Mouse (Mus musculus): Measurements from ENCODE around the gene Carnmt1. TPM values are rescaled to one million over a fixed set of nuclear protein-coding genes. Genes with fewer than 3 reads are reported as not detected.

The Carnmt1 gene
- polyA plus RNA-seq, 1 experiment from 2014 or later: 24.0 TPM

- WGBS: 24% methylated on average over 2 of the region's 2 CpGs
These were observed 31.0 kb upstream of the Carnmt1 start for GRCm38 (mm10) chr19:18639552-18639951.

DNA sequence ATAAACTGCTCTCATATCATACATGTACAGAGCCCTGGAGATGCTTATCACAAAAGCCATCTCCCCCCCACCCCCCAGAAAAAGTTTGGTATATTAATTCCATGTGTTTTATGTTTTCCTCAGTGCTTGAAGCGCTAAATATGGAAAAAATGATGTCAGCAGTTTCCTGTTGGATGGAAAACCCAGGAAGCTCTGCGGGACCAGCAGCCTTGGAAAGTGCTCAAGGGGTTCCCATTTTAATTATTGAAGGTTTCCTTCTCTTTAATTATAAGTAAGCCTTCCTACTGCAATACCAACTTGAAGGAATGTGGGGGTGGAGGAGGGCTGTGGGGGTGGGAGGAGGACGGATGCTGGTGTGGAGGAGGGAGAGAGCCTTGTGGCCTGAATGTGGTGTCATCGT is 29.6 kb upstream of the Carnmt1 start:
- Histone ChIP-seq H3K4me1 (ENCODE audit: insufficient read depth, low read length) (peaks cover 5% of the 10 kb centered on the region; the same call in 1 of the 2 replicates), H3K27ac (ENCODE audit: low read length) (no peak overlapping the region), H3K27me3 (ENCODE audit: insufficient read depth, low read length) (no peaks in the 10 kb centered on the region), H3K4me3 (ENCODE audit: low read length) (no peak overlapping the region), H3K9me3 (ENCODE audit: low read length) (no peaks in the 10 kb centered on the region), H3K9ac (replicated peaks; ENCODE audit: low read length) (no peak overlapping the region), H3K4me2 (replicated peaks; ENCODE audit: low read depth, low read length) (no peak overlapping the region), H3K36me3 (ENCODE audit: insufficient read depth, low read length) (no peaks in the 10 kb centered on the region)
- peak; percentile 26; the same call in 1 of the 2 replicates for ATAC-seq (ENCODE audit: low FRiP score, low TSS enrichment)
- 50% methylated on average over 4 of the region's 4 CpGs for WGBS

More at GRCm38 (mm10) chr19:18639552-18639951, 31.0 kb upstream of the Carnmt1 start:
- Histone ChIP-seq H3K36me3 (ENCODE audit: insufficient read depth, low read length) (no peaks in the 10 kb centered on the region), H3K4me3 (ENCODE audit: low read length) (no peak overlapping the region), H3K4me1 (ENCODE audit: insufficient read depth, low read length) (peaks cover 5% of the 10 kb centered on the region; the same call in 1 of the 2 replicates), H3K27ac (ENCODE audit: low read length) (no peak overlapping the region), H3K9ac (replicated peaks; ENCODE audit: low read length) (no peak overlapping the region), H3K9me3 (ENCODE audit: low read length) (no peaks in the 10 kb centered on the region), H3K4me2 (replicated peaks; ENCODE audit: low read depth, low read length) (no peak overlapping the region), H3K27me3 (ENCODE audit: insufficient read depth, low read length) (no peaks in the 10 kb centered on the region)
- no peak for ATAC-seq (ENCODE audit: low FRiP score, low TSS enrichment)

DNA sequence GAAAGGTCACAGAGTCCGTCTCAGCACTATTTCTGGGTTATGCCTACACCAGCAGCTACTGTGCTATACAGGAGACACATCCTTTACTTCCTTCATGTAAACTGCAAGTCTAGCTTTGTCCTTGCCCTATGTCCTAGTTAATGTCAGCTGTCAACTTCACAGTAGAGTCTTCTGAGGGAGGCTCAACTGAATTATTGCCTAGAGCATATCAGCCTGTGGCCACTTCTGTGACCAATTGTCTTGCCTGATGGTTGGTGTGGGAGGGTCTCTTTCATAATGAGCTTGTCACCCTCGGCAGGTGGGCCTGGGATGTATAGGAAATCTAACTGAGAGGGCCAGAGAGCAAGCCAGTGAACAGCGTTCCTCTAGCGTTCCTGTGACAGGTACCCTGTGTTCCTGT is 27.2 kb upstream of the Carnmt1 start:
- Histone ChIP-seq H3K27ac (ENCODE audit: low read length) (no peak overlapping the region), H3K36me3 (ENCODE audit: insufficient read depth, low read length) (no peaks in the 10 kb centered on the region), H3K4me3 (ENCODE audit: low read length) (no peak overlapping the region), H3K4me1 (ENCODE audit: insufficient read depth, low read length) (peaks cover 8% of the 10 kb centered on the region; the same call in 1 of the 2 replicates), H3K4me2 (replicated peaks; ENCODE audit: low read depth, low read length) (no peak overlapping the region), H3K9me3 (ENCODE audit: low read length) (no peaks in the 10 kb centered on the region), H3K27me3 (ENCODE audit: insufficient read depth, low read length) (no peaks in the 10 kb centered on the region), H3K9ac (replicated peaks; ENCODE audit: low read length) (no peak overlapping the region)
- 67% methylated on average over 4 of the region's 4 CpGs for WGBS
- no peak for ATAC-seq (ENCODE audit: low FRiP score, low TSS enrichment)

- Histone ChIP-seq H3K4me3 (ENCODE audit: low read length) (no peak overlapping the region), H3K27me3 (ENCODE audit: insufficient read depth, low read length) (no peaks in the 10 kb centered on the region), H3K9me3 (ENCODE audit: low read length) (no peaks in the 10 kb centered on the region), H3K27ac (ENCODE audit: low read length) (no peak overlapping the region), H3K9ac (replicated peaks; ENCODE audit: low read length) (no peak overlapping the region), H3K4me1 (ENCODE audit: insufficient read depth, low read length) (0 out of 2 replicates have a peak, but pooled peaks cover 3% of the 10 kb centered on the region), H3K4me2 (replicated peaks; ENCODE audit: low read depth, low read length) (no peak overlapping the region), H3K36me3 (ENCODE audit: insufficient read depth, low read length) (no peaks in the 10 kb centered on the region)
- 80% methylated on average over 6 of the region's 6 CpGs for WGBS
- no peak for ATAC-seq (ENCODE audit: low FRiP score, low TSS enrichment)
These were observed 26.5 kb upstream of the Carnmt1 start for GRCm38 (mm10) chr19:18644084-18644483.

GRCm38 (mm10) chr19:18646397-18646796 is 24.2 kb upstream of the Carnmt1 start:
- ATAC-seq (ENCODE audit: low FRiP score, low TSS enrichment): no peak; the same call in 1 of the 2 replicates
- no peaks in the 10 kb centered on the region for H3K36me3 ChIP-seq (ENCODE audit: insufficient read depth, low read length)
- H3K4me2 ChIP-seq (replicated peaks; ENCODE audit: low read depth, low read length): no peak overlapping the region
- no peaks in the 10 kb centered on the region for H3K9me3 ChIP-seq (ENCODE audit: low read length)
- no peak overlapping the region for H3K9ac ChIP-seq (replicated peaks; ENCODE audit: low read length)
- WGBS: 58% methylated on average over 3 of the region's 3 CpGs
- no peaks in the 10 kb centered on the region for H3K27me3 ChIP-seq (ENCODE audit: insufficient read depth, low read length)
- no peak overlapping the region for H3K4me3 ChIP-seq (ENCODE audit: low read length)
- H3K4me1 ChIP-seq (ENCODE audit: insufficient read depth, low read length): 0 out of 2 replicates have a peak, but pooled peaks cover 3% of the 10 kb centered on the region
- H3K27ac ChIP-seq (ENCODE audit: low read length): no peak overlapping the region

DNA sequence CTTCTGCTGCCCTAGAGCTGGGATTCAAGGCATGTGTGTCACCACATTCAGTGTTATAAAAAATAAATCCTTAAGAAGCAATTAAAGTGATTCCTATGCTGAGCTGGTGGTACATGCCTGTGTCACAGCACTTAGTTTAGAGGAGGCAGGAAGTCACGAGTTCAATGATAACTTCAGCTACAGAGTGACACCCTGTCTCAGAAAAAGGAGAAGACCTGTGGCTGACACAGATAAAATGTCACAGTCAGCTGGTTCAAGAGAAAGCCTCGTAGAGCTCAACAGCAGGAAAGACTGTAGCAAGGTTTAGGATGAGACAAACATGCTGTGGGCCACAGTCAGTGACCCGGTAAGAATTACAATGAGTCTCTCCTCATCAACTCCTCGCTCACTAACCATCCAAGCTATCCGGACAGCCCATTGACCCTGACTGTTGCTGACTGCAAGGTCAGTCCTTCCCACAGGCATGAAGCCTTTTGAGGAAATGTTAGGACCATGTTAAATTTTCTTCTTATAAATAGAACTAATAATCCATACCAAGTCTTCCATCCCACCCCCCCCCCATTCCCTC is 23.6 kb upstream of the Carnmt1 start:
- ATAC-seq (ENCODE audit: low FRiP score, low TSS enrichment): peak; percentile 79; the same call in 1 of the 2 replicates
- H3K36me3 ChIP-seq (ENCODE audit: insufficient read depth, low read length): no peaks in the 10 kb centered on the region
- no peak overlapping the region for H3K4me3 ChIP-seq (ENCODE audit: low read length)
- no peak overlapping the region for H3K27ac ChIP-seq (ENCODE audit: low read length)
- H3K9me3 ChIP-seq (ENCODE audit: low read length): no peaks in the 10 kb centered on the region
- H3K4me2 ChIP-seq (replicated peaks; ENCODE audit: low read depth, low read length): no peak overlapping the region
- 0 out of 2 replicates have a peak, but pooled peaks cover 3% of the 10 kb centered on the region for H3K4me1 ChIP-seq (ENCODE audit: insufficient read depth, low read length)
- H3K9ac ChIP-seq (replicated peaks; ENCODE audit: low read length): no peak overlapping the region
- 30% methylated on average over 5 of the region's 5 CpGs for WGBS
- H3K27me3 ChIP-seq (ENCODE audit: insufficient read depth, low read length): no peaks in the 10 kb centered on the region

GRCm38 (mm10) chr19:18647775-18648557 is 22.6 kb upstream of the Carnmt1 start:
- Histone ChIP-seq H3K27me3 (ENCODE audit: insufficient read depth, low read length) (no peaks in the 10 kb centered on the region), H3K4me2 (replicated peaks; ENCODE audit: low read depth, low read length) (no peak overlapping the region), H3K36me3 (ENCODE audit: insufficient read depth, low read length) (no peaks in the 10 kb centered on the region), H3K9me3 (ENCODE audit: low read length) (no peaks in the 10 kb centered on the region), H3K4me1 (ENCODE audit: insufficient read depth, low read length) (0 out of 2 replicates have a peak, but pooled peaks cover 3% of the 10 kb centered on the region), H3K9ac (replicated peaks; ENCODE audit: low read length) (no peak overlapping the region), H3K27ac (ENCODE audit: low read length) (no peak overlapping the region), H3K4me3 (ENCODE audit: low read length) (no peak overlapping the region)
- 50% methylated on average over 9 of the region's 9 CpGs for WGBS
- no peak for ATAC-seq (ENCODE audit: low FRiP score, low TSS enrichment)

DNA sequence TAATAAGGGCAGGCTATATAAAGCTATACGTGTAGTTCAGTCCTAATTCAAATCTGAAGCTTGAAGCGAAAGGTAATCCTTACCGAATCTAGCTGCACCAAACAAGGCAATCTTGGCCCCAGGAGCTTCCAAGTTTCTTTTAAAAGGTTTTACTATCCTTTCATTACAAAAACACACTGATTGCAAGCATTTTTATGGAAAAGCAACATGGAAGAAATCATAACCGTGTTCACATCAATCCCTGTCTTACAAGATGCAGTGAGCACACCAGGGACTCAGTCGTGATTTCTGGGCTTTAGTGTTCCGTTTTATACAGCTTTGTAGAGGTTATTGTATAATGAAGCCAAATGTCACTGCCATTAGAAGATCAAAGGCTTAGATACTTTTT is 22.0 kb upstream of the Carnmt1 start:
- 0 out of 2 replicates have a peak, but pooled peaks cover 3% of the 10 kb centered on the region for H3K4me1 ChIP-seq (ENCODE audit: insufficient read depth, low read length)
- H3K4me3 ChIP-seq (ENCODE audit: low read length): no peak overlapping the region
- WGBS: 68% methylated on average over 6 of the region's 6 CpGs
- H3K36me3 ChIP-seq (ENCODE audit: insufficient read depth, low read length): no peaks in the 10 kb centered on the region
- no peak overlapping the region for H3K27ac ChIP-seq (ENCODE audit: low read length)
- no peaks in the 10 kb centered on the region for H3K9me3 ChIP-seq (ENCODE audit: low read length)
- H3K9ac ChIP-seq (replicated peaks; ENCODE audit: low read length): no peak overlapping the region
- H3K4me2 ChIP-seq (replicated peaks; ENCODE audit: low read depth, low read length): no peak overlapping the region
- ATAC-seq (ENCODE audit: low FRiP score, low TSS enrichment): no peak
- no peaks in the 10 kb centered on the region for H3K27me3 ChIP-seq (ENCODE audit: insufficient read depth, low read length)

DNA sequence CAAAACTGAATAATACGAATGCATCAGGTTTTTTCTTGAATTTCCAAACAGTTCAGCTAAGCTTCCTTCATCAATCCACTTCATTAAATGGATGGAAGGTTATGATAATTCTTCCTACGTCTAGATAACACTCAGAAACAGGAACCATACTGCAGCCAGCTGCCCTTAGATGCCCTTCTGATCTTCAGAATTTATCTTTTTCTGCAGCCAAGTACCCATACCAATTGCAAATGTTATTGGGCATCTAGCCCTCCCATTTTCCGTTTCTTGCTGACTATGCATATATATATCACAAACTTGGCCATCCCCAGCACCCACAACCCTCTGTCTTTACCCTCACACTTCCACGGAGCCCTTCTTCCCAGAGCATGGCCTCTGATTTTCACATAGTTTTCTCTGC is 20.6 kb upstream of the Carnmt1 start:
- H3K4me3 ChIP-seq (ENCODE audit: low read length): no peak overlapping the region
- WGBS: 88% methylated on average over 4 of the region's 4 CpGs
- H3K4me2 ChIP-seq (replicated peaks; ENCODE audit: low read depth, low read length): no peak overlapping the region
- H3K27me3 ChIP-seq (ENCODE audit: insufficient read depth, low read length): no peaks in the 10 kb centered on the region
- H3K9ac ChIP-seq (replicated peaks; ENCODE audit: low read length): no peak overlapping the region
- H3K36me3 ChIP-seq (ENCODE audit: insufficient read depth, low read length): no peaks in the 10 kb centered on the region
- no peak for ATAC-seq (ENCODE audit: low FRiP score, low TSS enrichment)
- H3K4me1 ChIP-seq (ENCODE audit: insufficient read depth, low read length): 0 out of 2 replicates have a peak, but pooled peaks cover 3% of the 10 kb centered on the region
- no peaks in the 10 kb centered on the region for H3K9me3 ChIP-seq (ENCODE audit: low read length)
- H3K27ac ChIP-seq (ENCODE audit: low read length): no peak overlapping the region

- no peaks in the 10 kb centered on the region for H3K9me3 ChIP-seq (ENCODE audit: low read length)
- H3K4me2 ChIP-seq (replicated peaks; ENCODE audit: low read depth, low read length): no peak overlapping the region
- no peak overlapping the region for H3K4me3 ChIP-seq (ENCODE audit: low read length)
- ATAC-seq (ENCODE audit: low FRiP score, low TSS enrichment): no peak
- H3K4me1 ChIP-seq (ENCODE audit: insufficient read depth, low read length): 0 out of 2 replicates have a peak, but pooled peaks cover 3% of the 10 kb centered on the region
- H3K27me3 ChIP-seq (ENCODE audit: insufficient read depth, low read length): no peaks in the 10 kb centered on the region
- H3K9ac ChIP-seq (replicated peaks; ENCODE audit: low read length): no peak overlapping the region
- H3K36me3 ChIP-seq (ENCODE audit: insufficient read depth, low read length): no peaks in the 10 kb centered on the region
- 73% methylated on average over 6 of the region's 6 CpGs for WGBS
- H3K27ac ChIP-seq (ENCODE audit: low read length): no peak overlapping the region
These were observed 20.1 kb upstream of the Carnmt1 start for GRCm38 (mm10) chr19:18650473-18650872.

Measured in kidney, embryonic 16.5 days (tissue).